Mouse (Mus musculus) stomach, postnatal 0 days (tissue): ENCODE data around the gene Pkn2. TPM values are rescaled to one million over a fixed set of nuclear protein-coding genes. Genes with fewer than 3 reads are reported as not detected.

ENCODE experiments used
- ATAC-seq: fragments of 200-750 bp; cut with Nextera tagmentation; 2 replicates; pipeline ENCODE4 v1.8.0; 2017; ENCODE audit not compliant: low FRiP score, low TSS enrichment
- DNase-seq: peaks from one replicate; pipeline ENCODE4 v3.0.0-alpha.2; 2016; ENCODE audit warnings: low spot score
- H3K27ac ChIP-seq: fragments of 300-500 bp; sonication (generic); replicated peaks from 2 replicates; pipeline ENCODE4 v1.5.1; 2014; ENCODE audit warnings: mild to moderate bottlenecking, control low read depth
- H3K27me3 ChIP-seq: fragments of 300-500 bp; sonication (generic); 2 replicates; pipeline ENCODE4 v1.6.1; 2014; ENCODE audit warnings: low read length; ENCODE audit not compliant: control insufficient read depth, insufficient read depth
- H3K36me3 ChIP-seq: fragments of 300-500 bp; sonication (generic); 2 replicates; pipeline ENCODE4 v1.6.1; 2014; ENCODE audit warnings: low read length, mixed read lengths; ENCODE audit not compliant: control insufficient read depth, insufficient read depth
- H3K4me1 ChIP-seq: fragments of 300-500 bp; sonication (generic); replicated peaks from 2 replicates; pipeline ENCODE4 v1.6.1; 2014; ENCODE audit warnings: antibody characterized with exemption; ENCODE audit not compliant: control insufficient read depth, insufficient read depth
- H3K4me2 ChIP-seq: fragments of 300-500 bp; sonication (generic); replicated peaks from 2 replicates; pipeline ENCODE4 v1.6.1; 2014; ENCODE audit warnings: low read depth, mild to moderate bottlenecking, control low read depth, moderate library complexity
- H3K4me3 ChIP-seq: fragments of 300-500 bp; sonication (generic); 2 replicates; pipeline ENCODE4 v1.5.1; 2014; ENCODE audit warnings: low read depth, low read length, control low read depth
- H3K9ac ChIP-seq: fragments of 300-500 bp; sonication (generic); 2 replicates; pipeline ENCODE4 v1.6.1; 2014; ENCODE audit warnings: mild to moderate bottlenecking, low read length, control low read depth, mixed read lengths
- H3K9me3 ChIP-seq: fragments of 300-500 bp; sonication (generic); 2 replicates; pipeline ENCODE4 v1.6.1; 2016; ENCODE audit warnings: low read length; ENCODE audit not compliant: control insufficient read depth
- CTCF ChIP-seq: IDR thresholded peaks from 2 replicates; pipeline ENCODE4 v1.5.1; 2016; ENCODE audit warnings: antibody characterized with exemption, low read depth, mild to moderate bottlenecking, moderate library complexity
- EP300 ChIP-seq: optimal IDR thresholded peaks from 2 replicates; pipeline ENCODE3; 2016; ENCODE audit warnings: antibody characterized with exemption
- WGBS: fragments of 180-500 bp; shearing (Covaris S2); extraction: QIAGEN DNeasy Blood & Tissue Kit; methylation state at CpG from one replicate; pipeline ENCODE4 v1.1.7; 2014; 5-methylcytosine and 5-hydroxymethylcytosine counted together
- polyA plus RNA-seq: library from polyadenylated mRNA; unstranded; fragments of >200 nt; fragmentation: Nextera tagmentation; extraction: Ambion mirVana; gene quantifications from 2 replicates; pipeline ENCODE4 v1.2.1, GENCODE M21; 2015

The Pkn2 gene
- polyA plus RNA-seq, 1 experiment from 2014 or later = 38.7 TPM

DNA sequence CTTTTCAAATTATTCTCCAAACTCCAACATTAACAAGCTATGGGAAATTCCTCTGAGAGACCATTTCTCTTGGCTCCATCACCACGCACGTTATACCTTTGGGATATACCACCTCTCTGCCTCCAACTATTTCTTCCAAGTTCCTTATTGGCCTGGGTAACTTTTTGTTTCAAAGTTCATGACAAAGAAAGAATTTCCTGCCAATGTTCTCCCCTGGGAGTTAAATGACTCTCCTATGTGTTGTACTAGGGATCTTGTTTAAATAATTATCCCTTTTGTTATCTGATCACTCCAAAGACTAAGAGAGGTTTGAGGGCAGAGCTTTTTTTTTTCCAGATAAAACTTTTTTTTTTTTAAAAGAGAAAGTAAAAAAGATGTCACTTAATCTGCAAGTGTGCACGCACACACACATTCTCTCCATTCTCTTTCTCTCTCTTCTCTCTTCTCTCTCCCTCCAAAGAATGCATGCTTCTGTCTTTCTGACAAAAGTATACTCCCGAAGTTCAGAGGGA lies 25.8 kb downstream of the Pkn2 start:
- TF ChIP-seq EP300 = no peak
- TF ChIP-seq CTCF = no peak
- Histone ChIP-seq H3K27me3 (no peaks in the 10 kb centered on the region), H3K4me1 (no peaks in the 10 kb centered on the region), H3K4me3 (no peak overlapping the region), H3K4me2 (no peak overlapping the region), H3K9me3 (no peaks in the 10 kb centered on the region), H3K27ac (no peak overlapping the region), H3K36me3 (no peaks in the 10 kb centered on the region), H3K9ac (no peak overlapping the region)
- no peak for ATAC-seq
- no peak for DNase-seq
- 55% methylated on average over 4 of the region's 4 CpGs for WGBS

DNA sequence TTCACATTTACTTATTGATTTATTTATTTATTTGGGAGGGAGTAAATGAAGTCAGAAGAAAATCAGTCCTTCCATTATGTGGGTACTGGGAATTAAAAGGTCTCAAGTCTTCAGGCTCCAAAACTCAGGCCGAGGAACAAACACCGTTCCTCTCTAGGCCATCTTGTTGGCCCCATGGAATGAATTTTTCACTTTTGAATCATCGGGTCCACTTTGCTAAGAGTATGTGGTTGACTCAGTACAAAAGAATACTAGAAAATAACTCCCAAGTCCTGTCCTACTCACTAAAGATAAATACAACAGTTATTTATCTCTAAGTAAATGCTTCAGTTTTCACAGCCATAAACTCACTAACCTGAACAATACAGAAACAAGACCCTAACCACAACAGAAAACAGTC lies 28.9 kb downstream of the Pkn2 start:
- no peak overlapping the region for H3K4me2 ChIP-seq
- ATAC-seq (no peak), DNase-seq (no peak)
- no peak overlapping the region for H3K27ac ChIP-seq
- no peaks in the 10 kb centered on the region for H3K9me3 ChIP-seq
- H3K4me3 ChIP-seq = no peak overlapping the region
- 0 out of 2 replicates have a peak, but pooled peaks cover 3% of the 10 kb centered on the region for H3K36me3 ChIP-seq
- H3K9ac ChIP-seq = no peak overlapping the region
- H3K27me3 ChIP-seq = no peaks in the 10 kb centered on the region
- 82% methylated on average over 3 of the region's 3 CpGs for WGBS
- no peak for TF ChIP-seq CTCF
- no peak for TF ChIP-seq EP300
- no peaks in the 10 kb centered on the region for H3K4me1 ChIP-seq

DNA sequence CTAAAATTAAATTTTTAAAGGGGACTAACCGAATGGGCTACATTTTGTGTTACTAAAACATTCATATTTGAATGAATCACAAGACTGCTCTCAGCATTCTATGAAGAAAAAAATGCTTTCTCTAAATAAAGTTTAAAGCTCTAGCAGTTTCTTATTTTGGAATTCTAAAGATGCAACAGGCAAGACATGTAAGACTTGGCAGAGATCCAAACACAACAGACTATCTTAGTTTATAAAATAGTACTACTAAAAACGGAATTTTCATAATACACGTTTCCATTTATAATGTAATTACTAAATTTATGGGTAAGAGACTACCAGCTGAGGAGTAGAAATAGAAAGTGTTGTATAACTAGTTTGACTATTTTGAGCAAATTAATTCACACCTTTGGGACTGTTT lies 30.2 kb downstream of the Pkn2 start:
- no peaks in the 10 kb centered on the region for H3K9me3 ChIP-seq
- H3K4me1 ChIP-seq = no peaks in the 10 kb centered on the region
- ATAC-seq = no peak
- 42% methylated on average over 3 of the region's 3 CpGs for WGBS
- DNase-seq = no peak
- no peak overlapping the region for H3K4me3 ChIP-seq
- no peaks in the 10 kb centered on the region for H3K27me3 ChIP-seq
- no peak overlapping the region for H3K27ac ChIP-seq
- TF ChIP-seq EP300 (no peak), CTCF (no peak)
- 0 out of 2 replicates have a peak, but pooled peaks cover 3% of the 10 kb centered on the region for H3K36me3 ChIP-seq
- H3K4me2 ChIP-seq = no peak overlapping the region
- no peak overlapping the region for H3K9ac ChIP-seq

- H3K4me1 ChIP-seq = no peaks in the 10 kb centered on the region
- H3K27ac ChIP-seq = no peak overlapping the region
- H3K9ac ChIP-seq = no peak overlapping the region
- no peaks in the 10 kb centered on the region for H3K36me3 ChIP-seq
- no peak overlapping the region for H3K4me2 ChIP-seq
- WGBS = 49% methylated on average over 4 of the region's 4 CpGs
- TF ChIP-seq CTCF = no peak
- no peak for TF ChIP-seq EP300
- H3K27me3 ChIP-seq = no peaks in the 10 kb centered on the region
- DNase-seq = no peak
- ATAC-seq = no peak
- H3K9me3 ChIP-seq = no peaks in the 10 kb centered on the region
- no peak overlapping the region for H3K4me3 ChIP-seq
Observed at GRCm38 (mm10) chr3:142839961-142840360, 41.8 kb downstream of the Pkn2 start.

DNA sequence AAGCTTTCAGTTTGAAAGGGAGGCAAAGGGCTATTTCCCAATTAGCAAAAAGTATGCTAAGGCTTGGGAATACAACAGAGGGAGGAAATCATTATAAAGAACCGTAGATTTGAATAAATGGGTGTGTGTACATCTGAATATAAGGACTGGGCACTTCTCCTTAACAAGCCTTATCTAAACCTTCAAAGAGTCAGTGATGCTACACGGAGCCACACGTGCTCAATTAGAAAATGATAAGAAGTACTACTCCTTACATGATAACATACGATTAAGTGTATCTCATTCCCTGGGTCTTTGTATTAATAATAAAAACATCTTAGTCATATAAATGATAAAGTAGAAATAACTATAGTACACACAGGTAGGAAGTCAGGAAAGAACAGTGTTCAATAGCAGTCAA lies 47.0 kb downstream of the Pkn2 start:
- no peaks in the 10 kb centered on the region for H3K36me3 ChIP-seq
- H3K27ac ChIP-seq = no peak overlapping the region
- no peaks in the 10 kb centered on the region for H3K27me3 ChIP-seq
- H3K4me3 ChIP-seq = no peak overlapping the region
- no peaks in the 10 kb centered on the region for H3K9me3 ChIP-seq
- ATAC-seq = no peak
- 85% methylated on average over 4 of the region's 4 CpGs for WGBS
- no peak overlapping the region for H3K9ac ChIP-seq
- no peaks in the 10 kb centered on the region for H3K4me1 ChIP-seq
- no peak for DNase-seq
- no peak overlapping the region for H3K4me2 ChIP-seq
- TF ChIP-seq EP300 (no peak), CTCF (no peak)

- no peaks in the 10 kb centered on the region for H3K4me1 ChIP-seq
- no peak overlapping the region for H3K4me3 ChIP-seq
- no peak overlapping the region for H3K4me2 ChIP-seq
- no peak for TF ChIP-seq EP300
- TF ChIP-seq CTCF = no peak
- DNase-seq (no peak), ATAC-seq (no peak)
- H3K9me3 ChIP-seq = no peaks in the 10 kb centered on the region
- no peak overlapping the region for H3K9ac ChIP-seq
- no peak overlapping the region for H3K27ac ChIP-seq
- H3K27me3 ChIP-seq = no peaks in the 10 kb centered on the region
- no peaks in the 10 kb centered on the region for H3K36me3 ChIP-seq
- WGBS = 93% methylated on average over 4 of the region's 4 CpGs
Observed at GRCm38 (mm10) chr3:142834024-142834423, 47.8 kb downstream of the Pkn2 start.
